Mouse (Mus musculus) C2C12 (cell line): Measurements from ENCODE around the gene Arhgap32.

Source experiments
- CTCF ChIP-seq: IDR thresholded peaks from one replicate; pipeline ENCODE4 v1.5.1; 2011; ENCODE audit not compliant: control insufficient read depth, insufficient read depth, insufficient read length
- MYOG ChIP-seq: IDR thresholded peaks from one replicate; pipeline ENCODE4 v1.6.1; 2011; ENCODE audit not compliant: control insufficient read depth, insufficient read length; ENCODE audit errors: extremely low read depth
- USF1 ChIP-seq: IDR thresholded peaks from one replicate; pipeline ENCODE4 v1.6.1; 2011; ENCODE audit warnings: low read depth, mild to moderate bottlenecking, control low read depth, moderate library complexity

- TF ChIP-seq USF1 (no peak), MYOG (no peak), CTCF (no peak)
These were observed 76.5 kb downstream of the Arhgap32 start for GRCm38 (mm10) chr9:32192295-32193073.
